Mouse (Mus musculus): ENCODE results near the gene Polr2g. TPM values are rescaled to one million over a fixed set of nuclear protein-coding genes. Genes with fewer than 3 reads are reported as not detected.

The Polr2g gene
- 171 and 189 TPM in 2 replicates for polyA plus RNA-seq (2014; fragmentation: Nextera tagmentation; extraction: Ambion mirVana)

- Histone ChIP-seq H3K4me1 (ENCODE audit: control insufficient read depth, insufficient read depth, low read length) (peaks cover 13% of the 10 kb centered on the region), H3K27ac (ENCODE audit: low read depth, low read length) (0 out of 2 replicates have a peak within 1 kb of the TSS, but pooled peaks have one; percentile 14), H3K27me3 (replicated peaks; ENCODE audit: control insufficient read depth, insufficient read depth, low read length) (no peaks in the 10 kb centered on the region), H3K9ac (ENCODE audit: low read length) (peak within 1 kb of the TSS; percentile 78), H3K4me2 (ENCODE audit: low read length) (peak within 1 kb of the TSS; percentile 75), H3K4me3 (ENCODE audit: low read depth, low read length) (peak within 1 kb of the TSS; percentile 68), H3K36me3 (ENCODE audit: control insufficient read depth, insufficient read depth, low read length) (peaks cover 18% of the 10 kb centered on the region), H3K9me3 (replicated peaks; ENCODE audit: control insufficient read depth, low read length) (no peaks in the 10 kb centered on the region)
- peak; percentile 75 for ATAC-seq
- peak; percentile 95 for DNase-seq (ENCODE audit: low spot score)
- 2% methylated on average over 25 of the region's 25 CpGs for WGBS
These were observed at the start of gene Polr2g for GRCm38 (mm10) chr19:8798264-8798946. TSS of gene Polr2g (minus strand) at chr19:8798577.

GRCm38 (mm10) chr19:8844371-8845129 is 46.2 kb upstream of the Polr2g start:
- H3K36me3 ChIP-seq (ENCODE audit: control insufficient read depth, insufficient read depth, low read length) = peaks cover 67% of the 10 kb centered on the region
- peak; percentile 89 for DNase-seq (ENCODE audit: low spot score)
- H3K9ac ChIP-seq (ENCODE audit: low read length) = no peak overlapping the region
- H3K4me2 ChIP-seq (ENCODE audit: low read length) = no peak overlapping the region
- no peak for ATAC-seq
- peaks cover 11% of the 10 kb centered on the region for H3K4me1 ChIP-seq (ENCODE audit: control insufficient read depth, insufficient read depth, low read length)
- H3K27ac ChIP-seq (ENCODE audit: low read depth, low read length) = no peak overlapping the region
- H3K4me3 ChIP-seq (ENCODE audit: low read depth, low read length) = no peak overlapping the region
- H3K27me3 ChIP-seq (replicated peaks; ENCODE audit: control insufficient read depth, insufficient read depth, low read length) = no peaks in the 10 kb centered on the region
- WGBS = 60% methylated on average over 5 of the region's 5 CpGs
- H3K9me3 ChIP-seq (replicated peaks; ENCODE audit: control insufficient read depth, low read length) = no peaks in the 10 kb centered on the region

GRCm38 (mm10) chr19:8842961-8843360 is 44.6 kb upstream of the Polr2g start:
- H3K4me2 ChIP-seq (ENCODE audit: low read length) = no peak overlapping the region
- peaks cover 56% of the 10 kb centered on the region for H3K36me3 ChIP-seq (ENCODE audit: control insufficient read depth, insufficient read depth, low read length)

GRCm38 (mm10) chr19:8841012-8841411 is 42.6 kb upstream of the Polr2g start:
- 90% methylated on average over 7 of the region's 7 CpGs for WGBS
- no peaks in the 10 kb centered on the region for H3K9me3 ChIP-seq (replicated peaks; ENCODE audit: control insufficient read depth, low read length)
- no peak for ATAC-seq
- no peaks in the 10 kb centered on the region for H3K27me3 ChIP-seq (replicated peaks; ENCODE audit: control insufficient read depth, insufficient read depth, low read length)
- H3K9ac ChIP-seq (ENCODE audit: low read length) = peak overlapping the region; percentile 89
- peak overlapping the region; percentile 64 for H3K4me2 ChIP-seq (ENCODE audit: low read length)
- no peak overlapping the region for H3K27ac ChIP-seq (ENCODE audit: low read depth, low read length)
- H3K4me3 ChIP-seq (ENCODE audit: low read depth, low read length) = peak overlapping the region; percentile 61; the same call in 1 of the 2 replicates
- peaks cover 15% of the 10 kb centered on the region for H3K4me1 ChIP-seq (ENCODE audit: control insufficient read depth, insufficient read depth, low read length)
- peaks cover 39% of the 10 kb centered on the region for H3K36me3 ChIP-seq (ENCODE audit: control insufficient read depth, insufficient read depth, low read length)
- no peak for DNase-seq (ENCODE audit: low spot score)

More at GRCm38 (mm10) chr19:8842961-8843360, 44.6 kb upstream of the Polr2g start:
- Histone ChIP-seq H3K9me3 (replicated peaks; ENCODE audit: control insufficient read depth, low read length) (no peaks in the 10 kb centered on the region), H3K27me3 (replicated peaks; ENCODE audit: control insufficient read depth, insufficient read depth, low read length) (no peaks in the 10 kb centered on the region), H3K9ac (ENCODE audit: low read length) (no peak overlapping the region), H3K4me1 (ENCODE audit: control insufficient read depth, insufficient read depth, low read length) (peaks cover 11% of the 10 kb centered on the region), H3K4me3 (ENCODE audit: low read depth, low read length) (no peak overlapping the region), H3K27ac (ENCODE audit: low read depth, low read length) (no peak overlapping the region)
- ATAC-seq (no peak), DNase-seq (ENCODE audit: low spot score) (no peak)
- WGBS = 87% methylated on average over 6 of the region's 6 CpGs

GRCm38 (mm10) chr19:8839908-8840791 is 41.8 kb upstream of the Polr2g start:
- Histone ChIP-seq H3K27ac (ENCODE audit: low read depth, low read length) (peak overlapping the region; percentile 98; the same call in 1 of the 2 replicates), H3K36me3 (ENCODE audit: control insufficient read depth, insufficient read depth, low read length) (peaks cover 35% of the 10 kb centered on the region), H3K4me3 (ENCODE audit: low read depth, low read length) (peak overlapping the region; percentile 61), H3K9ac (ENCODE audit: low read length) (peak overlapping the region; percentile 89), H3K4me2 (ENCODE audit: low read length) (peak overlapping the region; percentile 64), H3K27me3 (replicated peaks; ENCODE audit: control insufficient read depth, insufficient read depth, low read length) (no peaks in the 10 kb centered on the region), H3K9me3 (replicated peaks; ENCODE audit: control insufficient read depth, low read length) (no peaks in the 10 kb centered on the region), H3K4me1 (ENCODE audit: control insufficient read depth, insufficient read depth, low read length) (peaks cover 15% of the 10 kb centered on the region)
- peak; percentile 38 for ATAC-seq
- WGBS = 14% methylated on average over 29 of the region's 29 CpGs
- DNase-seq (ENCODE audit: low spot score) = peak; percentile 74

GRCm38 (mm10) chr19:8839103-8839907 is 40.9 kb upstream of the Polr2g start, which contains the start of gene Gng3:
TSS of gene Gng3 (minus strand) at chr19:8839194.
- Histone ChIP-seq H3K27me3 (replicated peaks; ENCODE audit: control insufficient read depth, insufficient read depth, low read length) (no peaks in the 10 kb centered on the region), H3K27ac (ENCODE audit: low read depth, low read length) (peak within 1 kb of the TSS; percentile 98), H3K4me1 (ENCODE audit: control insufficient read depth, insufficient read depth, low read length) (peaks cover 15% of the 10 kb centered on the region), H3K4me2 (ENCODE audit: low read length) (peak within 1 kb of the TSS; percentile 64), H3K9ac (ENCODE audit: low read length) (peak within 1 kb of the TSS; percentile 89), H3K36me3 (ENCODE audit: control insufficient read depth, insufficient read depth, low read length) (peaks cover 39% of the 10 kb centered on the region), H3K9me3 (replicated peaks; ENCODE audit: control insufficient read depth, low read length) (no peaks in the 10 kb centered on the region), H3K4me3 (ENCODE audit: low read depth, low read length) (peak within 1 kb of the TSS; percentile 61)
- 35% methylated on average over 11 of the region's 11 CpGs for whole genome bisulfite sequencing
- ATAC-seq (peak; percentile 84), DNase-seq (ENCODE audit: low spot score) (peak; percentile 91)

GRCm38 (mm10) chr19:8838041-8838730 is 39.8 kb upstream of the Polr2g start:
- H3K9me3 ChIP-seq (replicated peaks; ENCODE audit: control insufficient read depth, low read length) = no peaks in the 10 kb centered on the region
- H3K27ac ChIP-seq (ENCODE audit: low read depth, low read length) = peak overlapping the region; percentile 98
- peak overlapping the region; percentile 64 for H3K4me2 ChIP-seq (ENCODE audit: low read length)
- DNase-seq (ENCODE audit: low spot score) (peak; percentile 54), ATAC-seq (no peak)
- H3K36me3 ChIP-seq (ENCODE audit: control insufficient read depth, insufficient read depth, low read length) = peaks cover 41% of the 10 kb centered on the region
- H3K9ac ChIP-seq (ENCODE audit: low read length) = peak overlapping the region; percentile 89
- H3K4me3 ChIP-seq (ENCODE audit: low read depth, low read length) = peak overlapping the region; percentile 61
- 10% methylated on average over 15 of the region's 15 CpGs for WGBS
- H3K27me3 ChIP-seq (replicated peaks; ENCODE audit: control insufficient read depth, insufficient read depth, low read length) = no peaks in the 10 kb centered on the region
- peaks cover 15% of the 10 kb centered on the region for H3K4me1 ChIP-seq (ENCODE audit: control insufficient read depth, insufficient read depth, low read length)

All from forebrain, embryonic 14.5 days (tissue).